Mouse (Mus musculus): ENCODE data around the gene Smarcd1. TPM values are rescaled to one million over a fixed set of nuclear protein-coding genes. Genes with fewer than 3 reads are reported as not detected.

Smarcd1 gene
- 55.6 to 74.4 TPM (median 65.8 TPM) in 4 replicates for total RNA-seq (2023; ENCODE audit: inconsistent age)

DNA sequence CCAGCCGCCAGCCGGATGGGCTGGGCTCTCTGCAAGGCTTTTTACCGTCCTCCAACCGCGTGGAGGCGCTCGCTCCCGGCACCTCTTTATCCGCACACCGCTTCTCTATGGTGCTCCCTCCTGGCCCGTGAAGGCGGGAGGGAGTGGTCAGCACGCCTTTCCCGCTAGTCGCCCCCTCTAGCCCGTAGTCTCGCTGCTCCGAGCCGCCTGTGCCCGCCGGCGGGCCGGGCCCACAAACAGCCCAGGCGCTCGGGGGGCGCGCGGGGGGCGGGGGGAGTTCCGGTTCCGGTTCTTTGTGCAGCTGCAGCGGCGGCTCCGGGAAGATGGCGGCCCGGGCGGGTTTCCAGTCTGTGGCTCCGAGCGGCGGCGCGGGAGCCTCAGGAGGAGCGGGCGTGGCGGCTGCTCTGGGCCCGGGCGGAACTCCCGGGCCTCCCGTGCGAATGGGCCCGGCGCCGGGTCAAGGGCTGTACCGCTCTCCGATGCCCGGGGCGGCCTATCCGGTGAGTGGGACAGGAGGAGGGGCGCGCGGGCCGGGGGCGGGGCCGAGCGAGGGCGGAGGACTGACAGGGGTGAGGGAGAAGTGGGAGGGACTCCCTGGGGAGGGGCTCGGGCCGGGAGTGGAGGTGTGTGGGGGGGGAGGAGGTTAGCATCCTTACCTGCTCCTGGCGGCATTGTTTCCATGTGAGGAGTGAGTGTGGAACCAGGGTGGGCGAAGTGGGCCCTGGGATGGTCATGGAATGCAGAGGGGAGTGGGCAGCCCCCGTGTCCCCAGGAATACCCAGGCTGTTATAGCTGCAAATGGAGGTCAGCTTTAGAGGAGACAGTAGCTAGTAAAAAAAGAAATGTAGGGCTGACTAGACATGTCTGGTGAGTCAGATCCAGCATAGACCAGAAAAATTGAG is at the start of gene Smarcd1:
Gene Smarcd1 (plus strand): TSS at position 131 of the 902 bp plus-strand sequence.

GRCm38 (mm10) chr15:99670154-99670821 is 31.6 kb upstream of the Smarcd1 start, which contains the start of gene Asic1:
Asic1 (plus strand) TSS chr15:99670368.

GRCm38 (mm10) chr15:99705440-99706048 is 3.6 kb downstream of the Smarcd1 start, which contains the start of gene Gm17349:
Gm17349 (minus strand) TSS chr15:99705490.

GRCm38 (mm10) chr15:99717386-99718334 is 15.7 kb downstream of the Smarcd1 start, which contains the start of gene Gpd1:
Gpd1 (plus strand) TSS chr15:99717515.

DNA sequence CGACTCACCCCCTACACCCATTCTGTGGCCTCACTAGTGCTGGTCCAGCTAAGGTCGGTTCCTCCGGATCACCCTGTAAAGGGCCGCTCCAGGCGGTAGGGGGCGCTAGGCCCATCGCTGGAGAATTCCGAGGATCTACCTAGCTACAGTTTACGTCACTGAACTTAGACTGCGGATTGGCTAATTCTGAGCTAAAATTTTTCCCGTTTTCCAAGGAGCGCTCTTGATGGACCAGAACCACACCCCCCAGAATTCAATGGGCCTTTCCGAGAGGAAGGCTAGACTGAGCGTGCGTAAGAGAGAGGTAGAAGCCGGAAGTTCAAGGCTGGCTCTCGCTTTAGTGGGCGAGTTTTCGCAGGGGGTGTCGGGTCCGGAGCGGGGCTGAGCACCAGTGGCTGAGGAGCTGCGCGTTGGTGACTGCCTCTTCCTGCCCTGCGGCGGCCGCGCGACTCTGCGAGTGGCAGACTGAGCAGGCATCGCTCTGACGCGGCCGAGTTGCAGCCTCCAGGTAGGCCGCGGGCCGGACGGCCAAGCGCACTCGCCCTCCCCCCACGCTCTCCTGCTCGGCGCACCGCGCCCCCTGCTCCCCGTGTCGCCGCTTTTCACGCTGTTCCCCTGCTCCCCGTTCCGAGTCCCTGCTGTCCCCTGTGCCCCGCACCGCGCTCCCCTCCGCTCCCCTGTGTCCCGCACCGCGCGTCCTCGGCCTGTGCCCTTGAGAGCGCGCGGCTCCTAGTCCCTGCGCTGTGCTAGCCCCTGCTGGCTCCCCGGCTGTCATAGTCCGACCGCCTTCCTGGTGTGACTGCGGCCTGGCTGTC is 23.6 kb downstream of the Smarcd1 start, which contains the start of gene Cox14:
Gene Cox14 (plus strand): TSS at position 278 of the 815 bp plus-strand sequence.

Other genes with a start within 250 kb of the Smarcd1 start
- 5.3 to 9.9 TPM (median 7.2 TPM) in 4 replicates for gene Nckap5l, start 244.4 kb upstream of the Smarcd1 start, total RNA-seq (2023; ENCODE audit: inconsistent age)
- gene Bcdin3d, start 227.4 kb upstream of the Smarcd1 start, total RNA-seq (2023; ENCODE audit: inconsistent age): 5.0 to 8.5 TPM (median 7.6 TPM) in 4 replicates
- not detected in 4 replicates for gene Faim2, start 174.0 kb upstream of the Smarcd1 start, total RNA-seq (2023; ENCODE audit: inconsistent age)
- not detected in 4 replicates for gene Aqp2, start 123.1 kb upstream of the Smarcd1 start, total RNA-seq (2023; ENCODE audit: inconsistent age)
- gene Aqp5, start 111.3 kb upstream of the Smarcd1 start, total RNA-seq (2023; ENCODE audit: inconsistent age): not detected in 4 replicates
- gene Aqp6, start 100.7 kb upstream of the Smarcd1 start, total RNA-seq (2023; ENCODE audit: inconsistent age): not detected in 4 replicates
- gene Racgap1, start 50.5 kb upstream of the Smarcd1 start, total RNA-seq (2023; ENCODE audit: inconsistent age): 7.3 to 11.3 TPM (median 9.6 TPM) in 4 replicates
- 0.42 to 0.60 TPM (median 0.51 TPM) in 4 replicates for gene Asic1, start 31.8 kb upstream of the Smarcd1 start, total RNA-seq (2023; ENCODE audit: inconsistent age)
- 4.0 to 8.8 TPM (median 5.3 TPM) in 4 replicates for gene Gm17349, start 3.4 kb downstream of the Smarcd1 start, total RNA-seq (2023; ENCODE audit: inconsistent age)
- gene Gpd1, start 15.4 kb downstream of the Smarcd1 start, total RNA-seq (2023; ENCODE audit: inconsistent age): 0.22 to 1.3 TPM (median 0.44 TPM) in 4 replicates
- gene Cox14, start 23.5 kb downstream of the Smarcd1 start, total RNA-seq (2023; ENCODE audit: inconsistent age): 42.7 to 52.1 TPM (median 49.8 TPM) in 4 replicates
- 45.6 to 59.0 TPM (median 49.2 TPM) in 4 replicates for gene Cers5, start 70.8 kb downstream of the Smarcd1 start, total RNA-seq (2023; ENCODE audit: inconsistent age)
- 0.83 to 1.9 TPM (median 1.7 TPM) in 4 replicates for gene Lima1, start 173.3 kb downstream of the Smarcd1 start, total RNA-seq (2023; ENCODE audit: inconsistent age)